Comparison of ENCODE assay signal across 27 mouse cellular contexts in genomic region chr2:156576850-156577587, GRCm38 (mm10). TPM values are rescaled to one million over a fixed set of nuclear protein-coding genes. Genes with fewer than 3 reads are reported as not detected.
A peak's percentile ranks its signal among the peaks of the same experiment; 100 is the strongest.
DNase-seq lines count a peak whose midpoint lies in the region; ATAC-seq and TF ChIP-seq lines count a peak whose summit lies in the region.
"Had no signal": no experiment of that assay in that cellular context is flagged by ENCODE, and none has a peak within 500 bp of the region (broad histone marks: within the 10 kb centered on the region; RNA-seq: fewer than 3 reads in every experiment).

No protein-coding gene starts in this region.

- H3K27ac ChIP-seq in left cerebral cortex, adult 2 months, result peak overlapping the region; percentile 51; the same call in 1 of the 2 replicates
- H3K27ac ChIP-seq in hindbrain, embryonic 11.5 days (ENCODE audit: low read depth, low read length), result no peak overlapping the region
- H3K27ac ChIP-seq: embryonic facial prominence, embryonic 10.5 days; embryonic facial prominence, embryonic 13.5 days; forebrain, embryonic 12.5 days; forebrain, embryonic 15.5 days; gastrocnemius, adult 2 months; heart, embryonic 15.5 days; hindbrain, embryonic 10.5 days; hindbrain, embryonic 14.5 days had no signal

- intact Hi-C loops in left cerebral cortex, adult 2 months (cut with DNase I), result no loop called here
- intact Hi-C loops in left cerebral cortex, postnatal 10 days (cut with DNase I), result no loop called here

- H3K79me2 ChIP-seq in myocyte (ENCODE audit: control insufficient read depth, insufficient read depth), result no peaks in the 10 kb centered on the region

- DNase-seq in frontal cortex, postnatal 36 days (ENCODE audit: low spot score in 2 of 2), result no peak
- DNase-seq in left cerebral cortex, adult 2 months (ENCODE audit: extremely low spot score in 1 of 2, low spot score in 2 of 2), result no peak
- no peak for DNase-seq in left cerebral cortex, postnatal 10 days (ENCODE audit: extremely low spot score in 1 of 2, low spot score in 2 of 2)
- peak; percentile 7 for DNase-seq in 3T3-L1 (ENCODE audit: low read depth, low spot score)
- DNase-seq in hindbrain, embryonic 11.5 days (ENCODE audit: low spot score), result no peak
- DNase-seq: adrenal gland, adult 2 months; adrenal gland, postnatal 14 days; cerebellum, adult 18-20 months; cerebellum, adult 9-10 months; cerebellum, postnatal 25 days; gastrocnemius, adult 2 months; heart, adult 18-20 months; heart, postnatal 10 days; heart, postnatal 36 days had no signal

- no peak overlapping the region for H3K4me2 ChIP-seq in myocyte (ENCODE audit: low read depth)
- H3K4me2 ChIP-seq in hindbrain, embryonic 11.5 days (replicated peaks; ENCODE audit: low read depth, low read length), result no peak overlapping the region
- H3K4me2 ChIP-seq: embryonic facial prominence, embryonic 13.5 days; forebrain, embryonic 12.5 days; forebrain, embryonic 15.5 days; heart, embryonic 12.5 days; heart, embryonic 15.5 days; hindbrain, embryonic 14.5 days had no signal

- no peaks in the 10 kb centered on the region for H3K9me3 ChIP-seq in hindbrain, embryonic 11.5 days (ENCODE audit: control insufficient read depth, low read length)
- H3K9me3 ChIP-seq: embryonic facial prominence, embryonic 10.5 days; embryonic facial prominence, embryonic 13.5 days; forebrain, embryonic 12.5 days; forebrain, embryonic 15.5 days; heart, embryonic 12.5 days; heart, embryonic 15.5 days; hindbrain, embryonic 10.5 days had no signal

- H3K4me1 ChIP-seq in hindbrain, embryonic 11.5 days (replicated peaks; ENCODE audit: control insufficient read depth, insufficient read depth, low read length), result no peaks in the 10 kb centered on the region
- H3K4me1 ChIP-seq: embryonic facial prominence, embryonic 10.5 days; forebrain, embryonic 12.5 days; forebrain, embryonic 15.5 days; heart, embryonic 12.5 days; heart, embryonic 15.5 days; hindbrain, embryonic 10.5 days had no signal

- TF ChIP-seq POLR2A in myocyte (IDR thresholded peaks at IDR 0.05; ENCODE audit: insufficient read length, low read depth), result no peak

- H3K36me3 ChIP-seq in myocyte (ENCODE audit: control insufficient read depth, insufficient read depth), result no peaks in the 10 kb centered on the region
- no peaks in the 10 kb centered on the region for H3K36me3 ChIP-seq in hindbrain, embryonic 11.5 days (ENCODE audit: control insufficient read depth, insufficient read depth, low read length)
- H3K36me3 ChIP-seq: embryonic facial prominence, embryonic 10.5 days; embryonic facial prominence, embryonic 13.5 days; forebrain, embryonic 12.5 days; forebrain, embryonic 15.5 days; heart, embryonic 12.5 days; heart, embryonic 15.5 days; hindbrain, embryonic 10.5 days had no signal

- no peak for TF ChIP-seq CTCF in left cerebral cortex, adult 2 months (IDR thresholded peaks at IDR 0.05)

- H3ac ChIP-seq in myocyte (ENCODE audit: control insufficient read depth, insufficient read length), result no peak overlapping the region

- peak; percentile 22; the same call in 1 of the 2 replicates for ATAC-seq in frontal cortex, adult (ENCODE audit: low TSS enrichment)
- ATAC-seq in hindbrain, embryonic 11.5 days (ENCODE audit: low FRiP score), result no peak
- ATAC-seq: CD4-positive, CD25-positive, alpha-beta regulatory T cell, adult 4 months; forebrain, embryonic 15.5 days; intestine, postnatal 0 days had no signal

- no peak overlapping the region for H3K4me3 ChIP-seq in left cerebral cortex, adult 2 months
- H3K4me3 ChIP-seq in myocyte, result no peak overlapping the region
- H3K4me3 ChIP-seq in hindbrain, embryonic 11.5 days (ENCODE audit: low read depth, low read length), result no peak overlapping the region
- H3K4me3 ChIP-seq: embryonic facial prominence, embryonic 10.5 days; embryonic facial prominence, embryonic 13.5 days; erythroblast, embryonic 14.5 days; forebrain, embryonic 12.5 days; forebrain, embryonic 15.5 days; gastrocnemius, adult 2 months; heart, embryonic 12.5 days; heart, embryonic 15.5 days; hindbrain, embryonic 10.5 days had no signal

- peaks cover 35% of the 10 kb centered on the region for H3K27me3 ChIP-seq in myocyte (ENCODE audit: control insufficient read depth, insufficient read depth, insufficient read length)
- H3K27me3 ChIP-seq in hindbrain, embryonic 11.5 days (ENCODE audit: control insufficient read depth, insufficient read depth, low read length), result no peaks in the 10 kb centered on the region
- H3K27me3 ChIP-seq: embryonic facial prominence, embryonic 13.5 days; forebrain, embryonic 12.5 days; forebrain, embryonic 15.5 days; heart, embryonic 15.5 days had no signal

- H3K9ac ChIP-seq in hindbrain, embryonic 11.5 days (ENCODE audit: low read depth, low read length), result no peak overlapping the region
- H3K9ac ChIP-seq: embryonic facial prominence, embryonic 13.5 days; forebrain, embryonic 12.5 days; forebrain, embryonic 15.5 days; heart, embryonic 12.5 days; heart, embryonic 15.5 days; hindbrain, embryonic 14.5 days had no signal

- 86% methylated on average over 7 of the region's 7 CpGs for WGBS in hindbrain, embryonic 11.5 days

TF ChIP-seq in myocyte, 11 proteins besides CTCF, POLR2A, EP300 and RAD21:
- TF ChIP-seq TCF3 (IDR thresholded peaks at IDR 0.05; ENCODE audit: insufficient read length, low read depth) (no peak), CEBPB (IDR thresholded peaks at IDR 0.05; ENCODE audit: insufficient read depth, poor library complexity, severe bottlenecking) (no peak), MYOG (IDR thresholded peaks at IDR 0.05; ENCODE audit: control insufficient read depth in 1 of 3, insufficient read depth in 1 of 3, insufficient read length in 2 of 3, low read depth in 2 of 3) (peak; percentile 4 to 90 (median 61)), POLR2AphosphoS2 (IDR thresholded peaks at IDR 0.05; ENCODE audit: insufficient read length, low read depth) (no peak), SRF (IDR thresholded peaks at IDR 0.05; ENCODE audit: control insufficient read depth, insufficient read length, low read depth) (no peak), E2F4 (IDR thresholded peaks at IDR 0.05; ENCODE audit: insufficient read depth) (no peak), MYOD1 (IDR thresholded peaks at IDR 0.05; ENCODE audit: control insufficient read depth in 1 of 3, insufficient read length in 2 of 3, low read depth in 2 of 3) (peak in 2 of 3 experiments; percentile 72 to 87)

RNA-seq across cellular contexts. Expression of gene Aar2, which starts 29.6 kb away (rescaled TPM):
- 10 to 100 TPM; 37.3 to 39.6 TPM for total RNA-seq in left cerebral cortex, adult 2 months (2021)
- total RNA-seq in left cerebral cortex, postnatal 10 days (2021), result 10 to 100 TPM; 33.8 to 35.9 TPM
- 22.4 TPM for polyA plus RNA-seq in myocyte (2012; fragmentation: generic; extraction: Trizol)
- 44.4 and 49.1 TPM in 2 replicates for polyA plus RNA-seq in hindbrain, embryonic 11.5 days (2014; fragmentation: Nextera tagmentation; extraction: Ambion mirVana)

RNA-seq across cellular contexts. Expression of gene Dlgap4, which starts 36.5 kb away (rescaled TPM):
- 100 to 1,000 TPM; 248 to 254 TPM for total RNA-seq in left cerebral cortex, adult 2 months (2021)
- total RNA-seq in left cerebral cortex, postnatal 10 days (2021), result 100 to 1,000 TPM; 240 to 258 TPM
- polyA plus RNA-seq in myocyte (2012; fragmentation: generic; extraction: Trizol), result 176 TPM
- polyA plus RNA-seq in hindbrain, embryonic 11.5 days (2014; fragmentation: Nextera tagmentation; extraction: Ambion mirVana), result 161 and 162 TPM in 2 replicates
